Mouse (Mus musculus): ENCODE measurements around the gene Psmd3.

DNA sequence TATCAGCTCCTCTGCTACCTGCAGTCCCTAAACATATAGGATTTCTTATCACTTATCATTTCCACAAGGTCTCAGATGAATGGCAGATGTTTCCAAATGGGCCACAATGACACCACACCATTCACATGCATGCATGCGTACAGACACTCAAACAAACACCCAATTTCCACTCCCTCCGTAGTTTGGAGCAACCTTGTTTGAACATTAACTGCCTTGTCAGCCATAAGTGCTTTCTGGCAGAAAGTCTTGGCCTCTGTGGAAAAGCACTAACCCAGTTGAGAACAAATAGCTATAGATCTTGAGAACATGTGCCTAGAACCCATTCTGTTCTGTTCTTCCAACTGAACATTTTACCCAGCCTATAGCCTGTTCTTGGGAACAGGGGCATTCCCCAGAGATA, 36.4 kb upstream of the Psmd3 start:
- TF ChIP-seq CTCF (IDR thresholded peaks at IDR 0.05; ENCODE audit: borderline replicate concordance, insufficient read depth, low read depth, low read length) (no peak), POLR2A (IDR thresholded peaks at IDR 0.05; ENCODE audit: borderline replicate concordance, insufficient read depth, low read length) (no peak)
